Mouse (Mus musculus): ENCODE measurements at regions not wholly inside any gene's neighbourhood (a gene's known extent, or its start where the extent isn't known, plus 50 kb on each side); places are given as distances from the start of the nearest gene placed in this dataset.

DNA sequence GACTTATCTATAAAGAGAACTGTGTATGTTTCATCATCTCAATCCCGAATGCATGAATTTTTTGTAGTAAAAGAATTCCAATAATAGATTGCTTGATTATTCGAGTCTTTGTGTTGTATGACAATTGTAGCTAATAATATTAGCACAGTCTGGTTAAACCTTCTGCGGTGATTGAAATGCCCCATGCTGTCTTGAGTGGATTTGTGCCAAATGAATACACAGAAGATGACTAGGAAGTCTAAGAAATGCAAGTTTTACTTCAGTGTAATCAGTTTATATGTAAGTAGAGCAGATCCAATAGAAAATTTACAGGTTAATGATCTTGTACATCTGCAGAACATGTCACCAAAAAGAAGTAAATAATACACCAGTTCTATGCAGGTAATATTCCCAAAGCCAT lies 1657.6 kb upstream of the Tmeff2 start:
- peak; percentile 11 to 61 for DNase-seq
